Mouse (Mus musculus) embryonic stem cell, embryonic (primary cell): ENCODE data around the gene Atp10b.
"Not testable (repeated sequence)": the region's sequence is repeated elsewhere in the genome, so short reads cannot be mapped to it uniquely, and the experiment has no call there.

ENCODE experiments used
- CTCF ChIA-PET, 4 experiments: fragments of 300-600 bp in 2 of 4; fragments of 350-600 bp in 2 of 4; sonication (Branson Sonifier 250); formaldehyde crosslinking; loops; one replicate each; lab custom pipeline; 2022; ENCODE audit warnings: inconsistent platforms in 2 of 4; lab: Charles Lee
- POLR2A ChIA-PET, 4 experiments: fragments of 300-600 bp in 2 of 4; fragments of 350-600 bp in 2 of 4; sonication (Branson Sonifier 250); formaldehyde crosslinking; loops; one replicate each; lab custom pipeline; 2022; ENCODE audit warnings: antibody characterized with exemption in 4 of 4, inconsistent platforms in 1 of 4; lab: Charles Lee

The Atp10b gene

GRCm38 (mm10) chr11:43149577-43149976 lies at the start of gene Atp10b:
TSS of gene Atp10b (plus strand) at chr11:43149877.
- ChIA-PET POLR2A (no interaction called here), CTCF (no interaction called here)

- ChIA-PET CTCF (interaction anchor here in 1 of 4 experiments (0.7 kb wide), 1 partner anchor 406 kb away, joined by 8 read pairs; no protein-coding TSS in a partner anchor), POLR2A (no interaction called here)
Measured at GRCm38 (mm10) chr11:43101357-43101756, 48.3 kb upstream of the Atp10b start.

GRCm38 (mm10) chr11:43125908-43126477 lies 23.7 kb upstream of the Atp10b start:
- CTCF ChIA-PET, result no interaction called here
- POLR2A ChIA-PET, result interaction anchor here in 1 of 4 experiments (0.7 kb wide), 1 partner anchor 220 kb away, joined by 3 read pairs; no protein-coding TSS in a partner anchor

- CTCF ChIA-PET, result not testable (repeated sequence)
- POLR2A ChIA-PET, result interaction anchor here in 1 of 4 experiments (0.7 kb wide), 1 partner anchor 221 kb away, joined by 3 read pairs; no protein-coding TSS in a partner anchor
Measured at GRCm38 (mm10) chr11:43126573-43126972, 23.1 kb upstream of the Atp10b start.

- POLR2A ChIA-PET, result no interaction called here
Measured at GRCm38 (mm10) chr11:43141296-43141695, 8.4 kb upstream of the Atp10b start.

GRCm38 (mm10) chr11:43142811-43143210 lies 6.9 kb upstream of the Atp10b start:
- POLR2A ChIA-PET, result no interaction called here
- CTCF ChIA-PET, result no interaction called here

More at GRCm38 (mm10) chr11:43141296-43141695, 8.4 kb upstream of the Atp10b start:
- CTCF ChIA-PET, result no interaction called here

- ChIA-PET CTCF (interaction anchor here in 1 of 4 experiments (0.8 kb wide), 1 partner anchor 120 kb away, joined by 3 read pairs; no protein-coding TSS in a partner anchor), POLR2A (interaction anchor here in 1 of 4 experiments (0.7 kb wide), 1 partner anchor 266 kb away, joined by 3 read pairs; no protein-coding TSS in a partner anchor)
Measured at GRCm38 (mm10) chr11:43144178-43144577, 5.5 kb upstream of the Atp10b start.

GRCm38 (mm10) chr11:43144882-43145281 lies 4.8 kb upstream of the Atp10b start:
- POLR2A ChIA-PET, CTCF ChIA-PET: not testable (repeated sequence)

- ChIA-PET CTCF (no interaction called here), POLR2A (no interaction called here)
Measured at GRCm38 (mm10) chr11:43147380-43147779, 2.3 kb upstream of the Atp10b start.

GRCm38 (mm10) chr11:43148341-43148740 lies 1.3 kb upstream of the Atp10b start:
- POLR2A ChIA-PET, result no interaction called here
- CTCF ChIA-PET, result no interaction called here

- ChIA-PET CTCF (no interaction called here), POLR2A (interaction anchor here in 1 of 4 experiments (0.8 kb wide), 1 partner anchor 1186 kb away, joined by 6 read pairs; no protein-coding TSS in a partner anchor)
Measured at GRCm38 (mm10) chr11:43155004-43155403, 5.3 kb downstream of the Atp10b start.

- POLR2A ChIA-PET, result interaction anchor here in 1 of 4 experiments (0.8 kb wide), 1 partner anchor 1187 kb away, joined by 6 read pairs; no protein-coding TSS in a partner anchor
- CTCF ChIA-PET, result no interaction called here
Measured at GRCm38 (mm10) chr11:43155417-43155816, 5.7 kb downstream of the Atp10b start.

- CTCF ChIA-PET, result no interaction called here
- POLR2A ChIA-PET, result no interaction called here
Measured at GRCm38 (mm10) chr11:43158814-43159213, 9.1 kb downstream of the Atp10b start.

- CTCF ChIA-PET, result no interaction called here
- POLR2A ChIA-PET, result no interaction called here
Measured at GRCm38 (mm10) chr11:43160188-43160942, 10.7 kb downstream of the Atp10b start.

- CTCF ChIA-PET, result no interaction called here
- POLR2A ChIA-PET, result no interaction called here
Measured at GRCm38 (mm10) chr11:43170601-43171000, 20.9 kb downstream of the Atp10b start.

GRCm38 (mm10) chr11:43174359-43175116 lies 24.9 kb downstream of the Atp10b start:
- ChIA-PET CTCF (no interaction called here), POLR2A (no interaction called here)

- ChIA-PET POLR2A (no interaction called here), CTCF (interaction anchor here in 1 of 4 experiments (0.5 kb wide), 1 partner anchor 21 kb away, joined by 3 read pairs; no protein-coding TSS in a partner anchor)
Measured at GRCm38 (mm10) chr11:43182401-43182800, 32.7 kb downstream of the Atp10b start.

GRCm38 (mm10) chr11:43182816-43183215 lies 33.1 kb downstream of the Atp10b start:
- ChIA-PET CTCF (interaction anchor here in 1 of 4 experiments (0.5 kb wide), 1 partner anchor 21 kb away, joined by 3 read pairs; no protein-coding TSS in a partner anchor), POLR2A (no interaction called here)

GRCm38 (mm10) chr11:43183457-43183856 lies 33.8 kb downstream of the Atp10b start:
- ChIA-PET CTCF (no interaction called here), POLR2A (no interaction called here)
